Mouse (Mus musculus) cerebellum, adult 2 months (tissue): ENCODE results near the gene Ttll4.

Experiments
- CTCF ChIP-seq: fragments of 200-500 bp; IDR thresholded peaks from 2 replicates; pipeline ENCODE4 v1.5.1; 2011; ENCODE audit warnings: low read depth, mild to moderate bottlenecking, control low read depth, low read length, moderate library complexity, borderline replicate concordance; ENCODE audit not compliant: insufficient read depth
- POLR2A ChIP-seq: fragments of 200-500 bp; IDR thresholded peaks from 2 replicates; pipeline ENCODE4 v1.6.1; 2011; ENCODE audit warnings: low read length, control low read depth, borderline replicate concordance; ENCODE audit not compliant: insufficient read depth

GRCm38 (mm10) chr1:74715886-74716285 lies 54.3 kb downstream of the Ttll4 start:
- TF ChIP-seq POLR2A (no peak), CTCF (no peak)
